Mouse (Mus musculus) urinary bladder, postnatal 4 days (tissue): ENCODE measurements around the gene Rasgef1b.

Source experiments
- DNase-seq, 2 experiments: peaks; one replicate each; pipeline ENCODE4 v3.0.0; 2021 to 2022; ENCODE audit warnings: low spot score in 2 of 2

Rasgef1b gene

DNA sequence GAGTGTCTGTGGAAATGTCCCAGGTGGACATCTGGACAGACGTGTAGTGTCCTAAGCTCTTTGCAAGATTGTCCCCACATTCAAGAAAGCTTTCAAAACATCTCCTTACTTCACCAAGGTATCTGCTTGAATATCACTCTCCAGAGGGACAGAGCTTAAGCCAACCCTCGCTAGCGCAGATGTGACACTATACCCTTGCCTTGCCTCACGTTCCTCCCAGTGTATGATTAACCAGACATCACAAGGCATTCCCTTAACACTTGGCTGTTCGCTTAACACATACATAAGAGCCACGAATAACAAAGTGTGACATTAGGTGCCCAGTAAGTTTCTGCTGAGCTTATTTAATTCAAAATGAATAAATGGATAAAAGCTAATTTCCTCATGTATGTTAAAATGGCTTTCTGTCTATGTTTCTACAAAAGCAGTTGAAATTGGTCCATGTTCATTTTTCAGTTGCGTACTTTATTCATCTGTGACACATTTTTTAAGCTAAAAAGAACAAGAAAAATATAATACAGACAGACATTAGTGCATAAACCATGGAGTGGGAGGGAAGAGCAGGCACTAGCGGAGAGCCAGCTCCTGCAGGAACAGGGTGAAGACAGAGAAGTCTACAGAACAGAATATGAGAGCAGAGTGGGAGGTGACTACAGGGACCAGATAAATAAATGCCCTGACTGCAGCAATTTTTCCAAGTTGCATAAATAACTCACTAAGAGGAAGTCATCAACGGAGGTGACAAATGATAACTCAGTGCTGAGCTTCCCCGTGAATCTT lies 126.4 kb downstream of the Rasgef1b start:
- no peak for DNase-seq

- DNase-seq, result no peak
Observed at GRCm38 (mm10) chr5:99599376-99599775, 129.5 kb downstream of the Rasgef1b start.

GRCm38 (mm10) chr5:99598470-99599110 lies 130.3 kb downstream of the Rasgef1b start:
- DNase-seq, result no peak

DNA sequence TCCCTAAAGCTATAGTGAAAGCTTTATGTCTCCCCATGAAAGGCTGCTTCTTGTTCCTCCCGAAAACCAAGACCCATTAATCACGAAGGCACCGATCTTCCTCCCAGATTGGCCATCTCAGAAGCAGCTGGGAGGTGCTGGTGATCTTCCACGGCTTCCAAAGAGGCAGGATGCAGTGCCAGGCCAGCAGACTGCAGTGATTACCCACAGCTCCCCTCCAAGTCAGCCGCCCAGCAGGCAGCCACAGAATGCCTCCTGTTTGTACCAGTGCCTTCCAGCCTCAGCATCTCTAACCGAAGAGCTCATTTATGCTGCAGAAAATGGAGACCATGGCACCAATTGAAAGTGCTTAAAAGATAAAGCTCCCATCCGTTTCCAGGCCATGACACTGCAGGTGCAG lies 131.2 kb downstream of the Rasgef1b start:
- no peak for DNase-seq

DNA sequence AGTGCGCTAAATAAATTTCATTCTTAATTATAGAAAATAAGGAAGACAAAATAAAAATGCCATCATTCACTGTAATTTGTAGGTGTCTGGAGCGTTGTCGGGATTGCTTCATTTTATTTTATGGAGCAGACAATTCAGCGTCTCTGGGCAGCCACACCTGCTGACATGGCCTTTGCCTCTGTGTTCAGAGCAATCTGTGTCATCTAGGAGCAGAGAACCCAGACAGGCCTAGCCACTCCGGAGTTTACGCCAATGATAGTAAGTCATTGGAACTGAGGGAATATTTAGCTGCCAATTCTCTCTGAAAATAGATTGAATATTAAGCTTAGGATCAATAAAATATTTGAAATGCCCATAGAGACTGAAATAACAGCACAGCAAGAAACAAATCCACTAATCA lies 137.5 kb downstream of the Rasgef1b start:
- no peak for DNase-seq

DNA sequence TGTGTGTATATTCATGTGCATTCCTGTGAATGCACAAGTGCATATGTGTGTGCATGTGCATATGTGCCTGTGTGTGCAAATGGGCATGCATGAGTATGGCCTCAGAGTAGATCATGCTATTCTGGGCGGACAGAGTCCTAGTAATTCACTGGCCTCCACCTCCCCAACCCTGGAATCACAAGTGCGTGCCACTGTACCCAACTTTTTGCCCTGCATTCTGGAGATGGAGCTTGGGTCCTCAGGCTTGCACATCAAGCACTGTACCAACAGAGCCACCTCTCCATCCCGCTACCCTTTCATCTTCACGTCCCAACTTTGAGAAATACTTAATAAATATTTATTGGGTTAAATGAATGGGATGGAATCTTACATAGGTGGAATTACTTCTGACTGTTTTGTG lies 138.3 kb downstream of the Rasgef1b start:
- DNase-seq, result no peak

- no peak for DNase-seq
Observed at GRCm38 (mm10) chr5:99587994-99588393, 140.9 kb downstream of the Rasgef1b start.

GRCm38 (mm10) chr5:99587589-99587988 lies 141.3 kb downstream of the Rasgef1b start:
- DNase-seq, result no peak

GRCm38 (mm10) chr5:99586287-99586686 lies 142.6 kb downstream of the Rasgef1b start:
- DNase-seq, result no peak

- no peak for DNase-seq
Observed at GRCm38 (mm10) chr5:99585166-99585898, 143.5 kb downstream of the Rasgef1b start.

GRCm38 (mm10) chr5:99584266-99584665 lies 144.6 kb downstream of the Rasgef1b start:
- DNase-seq, result no peak

- DNase-seq, result no peak
Observed at GRCm38 (mm10) chr5:99582055-99582454, 146.8 kb downstream of the Rasgef1b start.

DNA sequence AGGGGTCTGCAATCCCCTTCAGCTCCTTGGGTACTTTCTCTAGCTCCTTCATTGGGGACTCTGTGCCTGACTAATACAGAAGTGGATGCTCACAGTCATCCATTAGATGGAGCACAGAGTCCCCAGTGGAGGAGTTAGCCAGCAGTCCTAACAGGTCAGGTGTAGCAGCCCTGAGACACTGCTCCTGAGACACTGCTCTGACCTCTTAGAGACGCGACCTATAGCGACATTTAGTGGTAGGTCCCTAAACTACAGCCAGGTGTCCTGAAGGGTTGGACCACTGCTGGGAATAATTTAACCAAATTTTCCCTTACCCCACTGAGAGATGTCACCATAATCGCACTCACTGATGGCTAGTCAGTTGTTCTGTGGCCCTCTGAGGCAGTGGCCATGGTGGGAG lies 150.2 kb downstream of the Rasgef1b start:
- DNase-seq, result peak in 1 of 2 experiments; percentile 22

DNA sequence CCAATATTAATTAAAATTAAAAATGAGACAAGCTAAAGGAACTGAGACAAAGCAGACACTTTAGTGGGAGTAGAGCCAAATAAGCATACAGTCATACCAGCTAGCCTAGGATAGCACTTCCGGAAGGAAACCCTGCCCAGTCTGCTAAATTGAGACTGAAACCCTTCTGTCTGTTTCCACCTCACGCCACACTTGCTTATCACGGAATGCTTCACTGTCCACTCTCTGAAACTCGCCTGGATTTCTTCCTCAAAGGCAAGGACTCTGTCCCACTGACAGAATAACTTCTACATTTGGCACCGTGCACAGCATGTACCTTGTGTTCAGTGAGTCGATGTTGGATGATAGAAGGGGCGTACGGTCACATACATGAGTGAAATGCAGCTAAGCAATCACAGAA lies 153.0 kb downstream of the Rasgef1b start:
- DNase-seq, result no peak

DNA sequence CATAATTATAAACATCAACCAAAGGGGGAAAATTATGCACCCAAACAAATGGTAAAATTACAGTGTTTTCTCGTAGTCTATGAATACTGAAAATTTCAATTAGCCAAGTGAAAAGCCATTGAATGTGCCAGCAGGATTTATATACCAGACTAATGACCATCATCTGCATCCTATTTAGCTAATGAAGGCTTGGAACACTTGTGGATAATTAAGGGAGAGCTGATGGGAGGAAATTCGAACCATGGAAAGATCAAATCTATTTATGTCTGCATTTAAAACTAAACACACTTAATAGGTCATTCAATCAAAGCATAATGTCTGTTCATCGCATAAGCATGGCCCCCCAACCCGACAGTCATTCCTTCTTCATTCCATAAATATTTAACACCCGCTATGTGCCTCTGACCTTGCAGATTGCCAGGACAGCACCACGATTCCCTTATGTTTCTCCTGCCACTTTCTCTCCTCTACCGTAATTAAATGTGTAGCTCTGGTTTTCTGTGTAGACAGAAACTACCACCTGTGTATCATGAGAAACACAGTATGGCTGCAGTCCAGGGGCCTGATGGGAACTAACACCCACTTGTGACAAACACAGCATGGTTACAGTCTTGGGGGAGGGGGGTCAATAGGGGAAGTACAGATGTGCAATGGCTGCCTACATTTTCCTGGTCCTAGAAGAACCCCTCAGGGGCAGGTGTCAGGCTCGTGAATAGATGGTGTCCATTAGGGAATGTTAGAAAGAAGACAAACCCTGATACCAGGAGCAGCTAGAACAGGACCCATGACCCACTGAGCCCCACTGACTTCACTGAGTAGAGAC lies 164.2 kb downstream of the Rasgef1b start:
- no peak for DNase-seq

GRCm38 (mm10) chr5:99562096-99562495 lies 166.8 kb downstream of the Rasgef1b start:
- DNase-seq, result no peak

GRCm38 (mm10) chr5:99559814-99560213 lies 169.1 kb downstream of the Rasgef1b start:
- no peak for DNase-seq

DNA sequence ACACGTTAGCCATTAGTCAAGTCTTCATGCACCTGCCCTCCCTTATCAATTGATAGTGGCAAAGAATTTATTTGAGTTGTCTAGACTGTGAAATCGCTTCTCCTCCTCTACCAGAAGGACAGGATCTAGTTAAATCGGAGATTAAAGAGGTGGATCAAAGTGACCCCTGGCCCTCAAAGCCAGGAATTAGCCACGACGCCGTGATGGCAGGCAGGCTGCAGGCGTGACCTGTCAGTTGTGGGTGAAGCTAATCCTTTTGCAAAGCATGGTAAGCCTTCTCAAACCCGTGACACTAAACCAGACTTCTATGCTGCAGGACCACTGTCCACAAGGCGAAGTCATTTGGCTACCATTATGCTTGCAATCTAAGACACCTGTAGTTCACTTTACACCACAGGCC lies 170.6 kb downstream of the Rasgef1b start:
- DNase-seq, result no peak

DNA sequence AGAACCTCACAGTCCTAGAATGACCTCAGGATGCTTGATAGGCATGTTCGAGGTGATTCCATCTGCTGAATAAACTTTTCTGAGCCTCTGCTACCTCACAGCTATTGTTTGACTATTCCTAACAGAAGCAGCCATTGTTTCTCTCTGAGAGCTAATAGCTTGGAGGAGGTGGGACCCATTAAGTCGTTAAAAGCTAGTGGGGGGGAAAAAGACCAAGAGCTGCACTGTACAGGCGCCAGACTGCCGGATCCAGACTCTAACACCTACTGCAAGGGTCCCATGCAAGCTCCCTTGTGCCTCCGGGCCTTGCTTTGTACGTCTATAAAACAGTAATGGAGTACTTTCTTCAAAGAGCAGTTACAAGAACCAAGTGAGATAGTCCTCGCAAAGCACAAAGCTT lies 176.2 kb downstream of the Rasgef1b start:
- no peak for DNase-seq

DNA sequence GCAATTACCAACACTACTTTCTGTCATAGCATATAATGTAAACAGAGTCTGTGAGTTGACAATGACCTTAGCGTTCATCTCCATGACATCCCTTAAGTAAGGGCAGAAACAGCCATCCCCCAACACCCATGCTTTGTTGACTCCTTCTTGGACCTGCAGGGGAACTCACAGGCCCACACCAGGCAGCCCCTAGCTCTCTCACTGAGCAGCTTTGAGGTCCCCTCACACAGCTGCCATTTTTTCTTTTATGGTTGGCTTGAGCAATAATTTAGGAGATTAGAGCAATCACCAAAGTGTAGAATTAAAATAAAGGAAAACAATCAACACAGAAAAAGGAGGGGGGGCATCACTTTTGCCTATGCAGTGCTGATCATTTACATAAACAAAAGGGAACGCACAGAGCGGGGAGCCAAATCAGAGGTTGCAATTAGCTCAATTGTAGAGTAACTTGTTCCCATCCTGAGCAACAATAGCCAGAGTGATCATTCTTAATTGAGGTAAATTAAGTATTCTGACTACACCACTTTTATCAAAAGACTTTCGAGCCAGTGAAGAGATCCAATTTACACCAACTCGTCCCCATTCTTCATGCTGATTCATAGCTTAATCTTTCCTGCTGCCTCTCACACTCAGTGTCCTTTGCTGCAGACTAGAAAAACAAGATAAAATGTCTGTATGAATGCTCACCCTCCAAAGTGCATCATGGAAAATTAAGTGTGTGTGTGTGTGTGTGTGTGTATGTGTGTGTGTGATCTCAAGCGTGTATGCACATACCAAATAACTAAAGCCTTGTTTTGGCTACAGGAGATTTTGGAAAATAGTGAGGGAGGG lies 184.0 kb downstream of the Rasgef1b start:
- no peak for DNase-seq
